7 mouse cellular contexts compared by ENCODE assay signal in genomic region chr5:120746451-120746850, GRCm38 (mm10). TPM values are rescaled to one million over a fixed set of nuclear protein-coding genes. Genes with fewer than 3 reads are reported as not detected.
DNase-seq lines count a peak whose midpoint lies in the region; ATAC-seq and TF ChIP-seq lines count a peak whose summit lies in the region.

No protein-coding gene starts in this region.

- intact Hi-C loops in left cerebral cortex, postnatal 25 days (cut with DNase I) = loop anchor here (1.0 kb wide), 1 partner anchor 126 kb away; no protein-coding TSS in a partner anchor

- H3K27me3 ChIP-seq in kidney, adult 2 months (replicated peaks; ENCODE audit: control insufficient read depth, insufficient read depth, low read length) = no peaks in the 10 kb centered on the region
- no peaks in the 10 kb centered on the region; the same call in 1 of the 2 replicates for H3K27me3 ChIP-seq in kidney, embryonic 14.5 days (ENCODE audit: control insufficient read depth, insufficient read depth, low read length)

- no peaks in the 10 kb centered on the region for H3K4me1 ChIP-seq in kidney, adult 2 months (ENCODE audit: control insufficient read depth, insufficient read depth, low read length)
- H3K4me1 ChIP-seq in kidney, embryonic 14.5 days (ENCODE audit: control insufficient read depth, insufficient read depth, low read length) = no peaks in the 10 kb centered on the region

- no peak overlapping the region for H3K27ac ChIP-seq in kidney, adult 2 months (ENCODE audit: insufficient read depth, low read depth, low read length)
- H3K27ac ChIP-seq in kidney, embryonic 14.5 days (ENCODE audit: low read depth, low read length) = no peak overlapping the region

- peak; percentile 52 for DNase-seq in kidney, adult 2 months
- peak; percentile 47 for DNase-seq in MEL-GATA-1-ER (ENCODE audit: extremely low read depth, low read depth)
- peak; percentile 30 for DNase-seq in c-Kit-positive CD71-positive TER-119-negative erythroid progenitor cells, embryonic 14.5 days (ENCODE audit: low read depth)
- peak; percentile 68 for DNase-seq in heart, postnatal 4 days
- peak; percentile 71 to 74 for DNase-seq in left cerebral cortex, postnatal 25 days (ENCODE audit: low spot score in 2 of 2)
- peak; percentile 35 for DNase-seq in right cerebral cortex, postnatal 14 days

- no peaks in the 10 kb centered on the region for H3K36me3 ChIP-seq in kidney, adult 2 months (ENCODE audit: control insufficient read depth, insufficient read depth, low read length)
- no peaks in the 10 kb centered on the region for H3K36me3 ChIP-seq in kidney, embryonic 14.5 days (ENCODE audit: control insufficient read depth, insufficient read depth, low read length)

- no peak overlapping the region for H3K4me2 ChIP-seq in kidney, embryonic 14.5 days (replicated peaks; ENCODE audit: low read depth, low read length)

- H3K9ac ChIP-seq in kidney, embryonic 14.5 days (ENCODE audit: low read depth, low read length) = no peak overlapping the region

- 2% methylated on average over 5 of the region's 5 CpGs for WGBS in kidney, adult 2 months
- 7% methylated on average over 5 of the region's 5 CpGs for WGBS in kidney, embryonic 14.5 days

- ATAC-seq in kidney, embryonic 14.5 days (ENCODE audit: low FRiP score, low TSS enrichment) = no peak

- no peak overlapping the region for H3K4me3 ChIP-seq in kidney, adult 2 months (ENCODE audit: insufficient read depth, low read depth, low read length)
- H3K4me3 ChIP-seq in kidney, embryonic 14.5 days (ENCODE audit: low read length) = no peak overlapping the region

- peak; percentile 35; the same call in 1 of the 2 replicates for TF ChIP-seq CTCF in kidney, adult 2 months (conservative IDR thresholded peaks at IDR 0.05; ENCODE audit: insufficient read depth, insufficient read length, low read depth, low read length)

- no peaks in the 10 kb centered on the region for H3K9me3 ChIP-seq in kidney, embryonic 14.5 days (ENCODE audit: control insufficient read depth, low read length)

- no peak for TF ChIP-seq POLR2A in kidney, adult 2 months (IDR thresholded peaks at IDR 0.05; ENCODE audit: low read depth, low read length)

RNA-seq across cellular contexts. Expression of gene Oas2, which starts 3.2 kb away (rescaled TPM):
- polyA plus RNA-seq in kidney, adult 2 months (2012; rRNA removed) = 3.5 and 5.5 TPM in 2 replicates
- 0.19 and 0.37 TPM in 2 replicates for polyA plus RNA-seq in kidney, embryonic 14.5 days (2014; fragmentation: Nextera tagmentation; extraction: Ambion mirVana)
- total RNA-seq in heart, postnatal 4 days (2021) = under 1 TPM in 1 of 2 experiments, not detected in 1; 0.24 TPM
- under 1 TPM in 1 of 2 experiments, not detected in 1; 0.30 TPM for total RNA-seq in left cerebral cortex, postnatal 25 days (2021)

RNA-seq across cellular contexts. Expression of gene Oas3, which starts 31.0 kb away (rescaled TPM):
- 0.38 and 2.3 TPM in 2 replicates for polyA plus RNA-seq in kidney, adult 2 months (2012; rRNA removed)
- not detected in 2 replicates for polyA plus RNA-seq in kidney, embryonic 14.5 days (2014; fragmentation: Nextera tagmentation; extraction: Ambion mirVana)
- under 1 TPM; 0.07 to 0.14 TPM for total RNA-seq in heart, postnatal 4 days (2021)
- total RNA-seq in left cerebral cortex, postnatal 25 days (2021) = not detected

RNA-seq across cellular contexts. Expression of gene Dtx1, which starts 34.7 kb away (rescaled TPM):
- polyA plus RNA-seq in kidney, adult 2 months (2012; rRNA removed) = 1.5 and 4.4 TPM in 2 replicates
- polyA plus RNA-seq in kidney, embryonic 14.5 days (2014; fragmentation: Nextera tagmentation; extraction: Ambion mirVana) = 7.3 and 10.1 TPM in 2 replicates
- total RNA-seq in heart, postnatal 4 days (2021) = 1 to 10 TPM in 1 of 2 experiments, under 1 TPM in 1; 0.97 to 1.5 TPM
- total RNA-seq in left cerebral cortex, postnatal 25 days (2021) = 10 to 100 TPM; 68.9 to 71.2 TPM

RNA-seq across cellular contexts. Expression of gene Oas1e, which starts 48.9 kb away (rescaled TPM):
- polyA plus RNA-seq in kidney, adult 2 months (2012; rRNA removed) = not detected in 2 replicates
- polyA plus RNA-seq in kidney, embryonic 14.5 days (2014; fragmentation: Nextera tagmentation; extraction: Ambion mirVana) = not detected in 2 replicates
- total RNA-seq in heart, postnatal 4 days (2021) = not detected
- total RNA-seq in left cerebral cortex, postnatal 25 days (2021) = not detected

Comparison
In these comparisons a context has a peak if more than half of its experiments do, and no peak if none do; other contexts are left out.
1. RNA of gene Dtx1, which starts 34.7 kb away (total RNA-seq): 68.9 to 71.2 TPM in left cerebral cortex, postnatal 25 days; 0.97 to 1.5 TPM in heart, postnatal 4 days; every median in the first group is over 10 times any median in the second.
2. Peak in every context shown above with its lines, with median percentiles within 50 percentile points of each other: DNase-seq.